Mouse (Mus musculus) MEL (cell line): ENCODE results near the gene Xrcc1. TPM values are rescaled to one million over a fixed set of nuclear protein-coding genes. Genes with fewer than 3 reads are reported as not detected.

Source experiments
- DNase-seq: peaks from one replicate; pipeline ENCODE4 v3.0.0; 2011; ENCODE audit warnings: low read depth, low spot score
- H3K27ac ChIP-seq: 2 replicates; pipeline ENCODE4 v1.5.1; 2012; ENCODE audit warnings: low read depth, mild to moderate bottlenecking, control low read depth, low read length, moderate library complexity; ENCODE audit not compliant: control insufficient read depth
- H3K27me3 ChIP-seq, 2 experiments: fragments of 150-350 bp in 1 of 2; sonication (generic) in 1 of 2; 2 replicates each; pipeline ENCODE4 v1.6.1; 2012; ENCODE audit warnings: low read length in 2 of 2, mild to moderate bottlenecking in 2 of 2, improper control_type of control experiment in 1 of 2, moderate library complexity in 1 of 2; ENCODE audit not compliant: insufficient read depth in 2 of 2, control insufficient read depth in 1 of 2
- H3K36me3 ChIP-seq, 2 experiments: 2 replicates each; pipeline ENCODE4 v1.6.1; 2012 to 2014; ENCODE audit warnings: low read length in 2 of 2, improper control_type of control experiment in 1 of 2, inconsistent platforms in 1 of 2, mild to moderate bottlenecking in 1 of 2; ENCODE audit not compliant: insufficient read depth in 2 of 2, control insufficient read depth in 1 of 2
- H3K4me1 ChIP-seq, 2 experiments: fragments of 150-350 bp in 1 of 2; sonication (generic) in 1 of 2; 2 replicates each; pipeline ENCODE4 v1.6.1; 2012; ENCODE audit warnings: low read length in 2 of 2, improper control_type of control experiment in 1 of 2, mild to moderate bottlenecking in 1 of 2; ENCODE audit not compliant: insufficient read depth in 2 of 2, control insufficient read depth in 1 of 2
- H3K4me3 ChIP-seq, 2 experiments: fragments of 150-350 bp in 1 of 2; sonication (generic) in 1 of 2; 2 replicates each; pipeline ENCODE4 v1.5.1; 2012; ENCODE audit warnings: low read depth in 2 of 2, low read length in 2 of 2, mild to moderate bottlenecking in 2 of 2, moderate library complexity in 2 of 2, control low read depth in 1 of 2, improper control_type of control experiment in 1 of 2; ENCODE audit not compliant: control insufficient read depth in 1 of 2, insufficient read depth in 1 of 2
- H3K79me2 ChIP-seq: 2 replicates; pipeline ENCODE4 v1.6.1; 2012; ENCODE audit warnings: mild to moderate bottlenecking, low read length, moderate library complexity; ENCODE audit not compliant: control insufficient read depth, poor library complexity, insufficient read depth
- H3K9ac ChIP-seq: 2 replicates; pipeline ENCODE4 v1.6.1; 2012; ENCODE audit warnings: low read depth, mild to moderate bottlenecking, control low read depth, low read length, moderate library complexity; ENCODE audit not compliant: control insufficient read depth, poor library complexity, severe bottlenecking
- H3K9me3 ChIP-seq: fragments of 150-350 bp; sonication (generic); replicated peaks from 2 replicates; pipeline ENCODE4 v1.6.1; 2012; ENCODE audit warnings: mild to moderate bottlenecking, low read length, improper control_type of control experiment, moderate library complexity; ENCODE audit not compliant: insufficient read depth
- CTCF ChIP-seq, 3 experiments: IDR thresholded peaks in 2 of 3; conservative IDR thresholded peaks in 1 of 3; 2 replicates each; pipeline ENCODE4 v1.5.1; 2011 to 2012; ENCODE audit warnings: low read length in 3 of 3, low read depth in 2 of 3, mild to moderate bottlenecking in 2 of 3, improper control_type of control experiment in 1 of 3, inconsistent platforms in 1 of 3, mixed read lengths in 1 of 3, moderate library complexity in 1 of 3; ENCODE audit not compliant: control insufficient read depth in 1 of 3, insufficient read depth in 1 of 3, poor library complexity in 1 of 3, severe bottlenecking in 1 of 3
- ETS1 ChIP-seq: IDR thresholded peaks from 2 replicates; pipeline ENCODE4 v1.6.1; 2012; ENCODE audit warnings: low read depth, mild to moderate bottlenecking, inconsistent platforms, low read length, improper control_type of control experiment, moderate library complexity
- HCFC1 ChIP-seq: IDR thresholded peaks from 2 replicates; pipeline ENCODE4 v1.6.1; 2012; ENCODE audit warnings: low read depth, mild to moderate bottlenecking, inconsistent platforms, low read length, improper control_type of control experiment, moderate library complexity
- JUND ChIP-seq: IDR thresholded peaks from 2 replicates; pipeline ENCODE4 v1.6.1; 2011; ENCODE audit warnings: low read depth, mild to moderate bottlenecking, improper control_type of control experiment, low read length
- MAX ChIP-seq: IDR thresholded peaks from 2 replicates; pipeline ENCODE4 v1.6.1; 2011; ENCODE audit warnings: low read length, improper control_type of control experiment
- MAZ ChIP-seq: IDR thresholded peaks from 2 replicates; pipeline ENCODE4 v1.6.1; 2012; ENCODE audit warnings: low read depth, mild to moderate bottlenecking, inconsistent platforms, low read length, improper control_type of control experiment
- MEF2A ChIP-seq: IDR thresholded peaks from 2 replicates; pipeline ENCODE4 v1.6.1; 2014; ENCODE audit warnings: low read depth, mild to moderate bottlenecking, inconsistent platforms, low read length, improper control_type of control experiment; ENCODE audit not compliant: poor library complexity, insufficient replicate concordance, severe bottlenecking; ENCODE audit errors: extremely low read depth
- MXI1 ChIP-seq: IDR thresholded peaks from 2 replicates; pipeline ENCODE4 v1.6.1; 2011; ENCODE audit warnings: mild to moderate bottlenecking, low read depth, low read length, improper control_type of control experiment
- MYC ChIP-seq: IDR thresholded peaks from 2 replicates; pipeline ENCODE4 v1.6.1; 2011; ENCODE audit warnings: low read depth, mild to moderate bottlenecking, low read length, improper control_type of control experiment, moderate library complexity
- NELFE ChIP-seq: IDR thresholded peaks from 2 replicates; pipeline ENCODE4 v1.6.1; 2011; ENCODE audit warnings: low read depth, low read length, improper control_type of control experiment
- NRF1 ChIP-seq: IDR thresholded peaks from 2 replicates; pipeline ENCODE4 v1.6.1; 2014; ENCODE audit warnings: low read depth, mild to moderate bottlenecking, inconsistent platforms, low read length, improper control_type of control experiment, moderate library complexity; ENCODE audit not compliant: poor library complexity, insufficient read depth, severe bottlenecking
- POLR2AphosphoS2 ChIP-seq: IDR thresholded peaks from 2 replicates; pipeline ENCODE4 v1.6.1; 2011; ENCODE audit warnings: low read length, improper control_type of control experiment
- RAD21 ChIP-seq: IDR thresholded peaks from 2 replicates; pipeline ENCODE4 v1.6.1; 2011; ENCODE audit warnings: mild to moderate bottlenecking, low read depth, low read length, improper control_type of control experiment
- RCOR1 ChIP-seq: IDR thresholded peaks from 2 replicates; pipeline ENCODE4 v1.6.1; 2012; ENCODE audit warnings: low read depth, mild to moderate bottlenecking, inconsistent platforms, low read length, improper control_type of control experiment
- SMC3 ChIP-seq: IDR thresholded peaks from 2 replicates; pipeline ENCODE4 v1.6.1; 2011; ENCODE audit warnings: low read depth, low read length, improper control_type of control experiment
- TAL1 ChIP-seq: IDR thresholded peaks from 2 replicates; pipeline ENCODE4 v1.6.1; 2012; ENCODE audit warnings: mild to moderate bottlenecking, inconsistent platforms, low read length, moderate library complexity, mixed read lengths
- TBP ChIP-seq: IDR thresholded peaks from 2 replicates; pipeline ENCODE4 v1.8.0; 2011; ENCODE audit warnings: low read depth, low read length, improper control_type of control experiment
- UBTF ChIP-seq: IDR thresholded peaks from 2 replicates; pipeline ENCODE4 v1.6.1; 2012; ENCODE audit warnings: low read depth, mild to moderate bottlenecking, inconsistent platforms, low read length, improper control_type of control experiment, moderate library complexity, borderline replicate concordance; ENCODE audit not compliant: insufficient read depth
- ZC3H11A ChIP-seq: IDR thresholded peaks from 2 replicates; pipeline ENCODE4 v1.6.1; 2012; ENCODE audit warnings: low read depth, mild to moderate bottlenecking, inconsistent platforms, low read length, improper control_type of control experiment
- ZKSCAN1 ChIP-seq: IDR thresholded peaks from 2 replicates; pipeline ENCODE4 v1.6.1; 2012; ENCODE audit warnings: low read depth, mild to moderate bottlenecking, inconsistent platforms, low read length, improper control_type of control experiment, moderate library complexity
- ZMIZ1 ChIP-seq: IDR thresholded peaks from 2 replicates; pipeline ENCODE4 v1.6.1; 2012; ENCODE audit warnings: low read depth, mild to moderate bottlenecking, inconsistent platforms, low read length, improper control_type of control experiment, moderate library complexity
- ZNF384 ChIP-seq: IDR thresholded peaks from 2 replicates; pipeline ENCODE4 v1.6.1; 2012; ENCODE audit warnings: low read depth, mild to moderate bottlenecking, inconsistent platforms, low read length, improper control_type of control experiment
- polyA plus RNA-seq, 2 experiments: library from polyadenylated mRNA; stranded (reverse) in 1 of 2; unstranded in 1 of 2; fragments of >175 nt in 1 of 2; fragments of >200 nt in 1 of 2; gene quantifications; 2 replicates each; pipeline versions ENCODE4 v1.2.1 to v1.2.4; 2012; ENCODE audit warnings: low replicate concordance in 2 of 2, low read depth in 1 of 2; ENCODE audit not compliant: insufficient read length in 2 of 2, insufficient read depth in 1 of 2, missing spikeins in 1 of 2
- total RNA-seq: library from RNA; depleted of rRNA; stranded (reverse); fragments of 300-350 nt; gene quantifications from 2 replicates; pipeline ENCODE4 v1.2.3, GENCODE M21; 2012

The Xrcc1 gene
- total and polyA plus RNA-seq, 3 experiments: 97.4 to 574 (median 101) TPM

GRCm38 (mm10) chr7:24564607-24565265, 18.6 kb downstream of the Xrcc1 start:
- DNase-seq: peak; percentile 69
- Histone ChIP-seq H3K4me3 (no peak overlapping the region), H3K9ac (no peak overlapping the region), H3K36me3 (peaks cover 0 to 3% of the 10 kb centered on the region in 2 experiments; a peak in 2 of 4 replicates), H3K27me3 (no peaks in the 10 kb centered on the region), H3K27ac (no peak overlapping the region), H3K79me2 (no peaks in the 10 kb centered on the region), H3K9me3 (no peaks in the 10 kb centered on the region), H3K4me1 (no peaks in the 10 kb centered on the region)
- TF ChIP-seq MEF2A: no peak
- peak; percentile 66 for TF ChIP-seq SMC3
- no peak for TF ChIP-seq JUND
- TF ChIP-seq NRF1: no peak
- no peak for TF ChIP-seq MAZ
- no peak for TF ChIP-seq TBP
- TF ChIP-seq RAD21: peak; percentile 28
- TF ChIP-seq ZMIZ1: no peak
- no peak for TF ChIP-seq ZKSCAN1
- TF ChIP-seq UBTF: no peak
- TF ChIP-seq MYC: no peak
- peak; percentile 77 to 95 (median 86) for TF ChIP-seq CTCF (IDR thresholded peaks at IDR 0.05 in 2 of 3, conservative IDR thresholded peaks at IDR 0.05 in 1 of 3; ENCODE audit: control insufficient read depth in 1 of 3, insufficient read depth in 1 of 3, low read depth in 2 of 3, low read length in 3 of 3, poor library complexity in 1 of 3, severe bottlenecking in 1 of 3)
- no peak for TF ChIP-seq TAL1
- no peak for TF ChIP-seq RCOR1
- TF ChIP-seq ETS1: no peak
- TF ChIP-seq HCFC1: no peak
- 0 out of 2 replicates have a peak, but pooled peaks have one; percentile 16 for TF ChIP-seq ZC3H11A
- TF ChIP-seq NELFE: no peak
- no peak for TF ChIP-seq MAX
- TF ChIP-seq MXI1: no peak
- no peak for TF ChIP-seq POLR2AphosphoS2
- TF ChIP-seq ZNF384: no peak
